Mouse (Mus musculus) small intestine, adult 2 months (tissue): ENCODE results near the gene Zbtb2.

Experiments used
- CTCF ChIP-seq: fragments of 200-500 bp; IDR thresholded peaks from 2 replicates; pipeline ENCODE4 v1.5.1; 2012; ENCODE audit warnings: low read depth, mild to moderate bottlenecking, control low read depth, inconsistent platforms, low read length, moderate library complexity, mixed read lengths; ENCODE audit not compliant: insufficient replicate concordance, insufficient read length; ENCODE audit errors: extremely low read depth
- POLR2A ChIP-seq: fragments of 200-500 bp; IDR thresholded peaks from 2 replicates; pipeline ENCODE4 v1.6.1; 2012; ENCODE audit warnings: low read depth, mild to moderate bottlenecking, control low read depth, inconsistent platforms, low read length, moderate library complexity

- TF ChIP-seq POLR2A = no peak
- no peak for TF ChIP-seq CTCF
Observed at GRCm38 (mm10) chr10:4407191-4407590, 19.3 kb upstream of the Zbtb2 start.
